Mouse (Mus musculus) heart, adult 8-10 months (tissue): ENCODE data around the gene Rab30. TPM values are rescaled to one million over a fixed set of nuclear protein-coding genes. Genes with fewer than 3 reads are reported as not detected.
"Not testable (repeated sequence)": the region's sequence is repeated elsewhere in the genome, so short reads cannot be mapped to it uniquely, and the experiment has no call there.

Source experiments
- DNase-seq: peaks from one replicate; pipeline ENCODE4 v3.0.0; 2022; ENCODE audit warnings: low spot score
- total RNA-seq, 4 experiments: library from RNA; stranded (reverse); gene quantifications; 2 replicates each; pipeline ENCODE4 v1.2.4; 2022

The Rab30 gene
- total RNA-seq, 4 experiments from 2014 or later = 9.5 to 20.6 (median 11.9) TPM

DNA sequence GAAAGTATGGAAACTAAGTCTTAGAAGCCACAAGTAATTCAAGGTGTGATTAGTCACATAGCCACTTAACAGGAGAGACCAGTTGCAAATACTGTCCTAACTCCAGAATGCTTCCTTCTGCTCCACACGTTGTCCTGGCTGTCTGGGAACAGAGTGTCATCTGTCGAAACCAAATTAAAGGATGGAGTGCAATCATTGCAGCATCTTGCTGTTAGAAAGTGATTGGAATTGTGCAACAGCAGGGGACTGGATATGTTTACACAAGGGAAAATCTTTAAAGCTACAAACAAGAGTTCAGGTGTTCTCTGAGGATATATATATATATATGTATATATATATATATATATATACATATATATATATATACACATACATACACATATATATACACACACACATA is 9.0 kb downstream of the Rab30 start:
- no peak for DNase-seq

DNA sequence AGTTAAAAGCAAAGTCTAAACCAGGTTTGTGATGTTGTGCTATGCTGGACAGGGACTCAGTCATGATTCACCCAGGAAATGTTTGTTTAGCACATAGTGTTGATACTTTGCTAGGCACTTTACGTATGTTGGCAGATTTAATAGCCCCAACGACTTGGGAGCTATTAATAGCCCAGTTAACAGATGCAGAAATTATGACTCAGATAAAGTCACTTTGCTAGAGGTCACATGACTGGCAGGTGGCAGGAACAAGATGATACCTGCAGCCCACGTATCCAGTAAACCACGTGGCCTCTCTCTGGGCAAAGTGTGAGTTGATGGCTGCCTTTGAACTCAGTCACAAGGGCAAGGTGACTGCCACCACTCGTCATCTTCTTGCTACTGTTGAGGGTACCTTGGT is 16.7 kb downstream of the Rab30 start:
- no peak for DNase-seq

- no peak for DNase-seq
These were observed 19.2 kb downstream of the Rab30 start for GRCm38 (mm10) chr7:92760651-92761050.

DNA sequence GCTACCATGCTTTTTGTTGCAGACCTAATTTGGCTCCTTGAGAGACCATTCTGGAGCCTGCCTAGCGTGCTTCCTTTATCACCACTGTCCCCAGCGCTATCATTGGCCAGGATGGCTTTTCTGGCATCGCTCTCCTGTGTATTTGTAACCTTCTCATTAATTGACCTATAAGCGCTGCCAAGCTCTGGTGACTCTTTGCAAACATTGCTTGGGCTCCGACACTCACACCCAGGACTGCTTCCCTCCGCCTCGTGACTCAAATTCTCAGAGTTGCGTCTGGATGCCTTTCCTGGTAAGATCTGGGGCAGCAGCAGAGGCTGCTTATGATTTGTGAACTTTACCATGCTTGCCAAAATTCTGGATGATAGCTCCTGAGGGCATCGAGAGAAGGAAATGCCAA is 19.8 kb downstream of the Rab30 start:
- peak; percentile 66 for DNase-seq

GRCm38 (mm10) chr7:92765426-92765825 is 24.0 kb downstream of the Rab30 start:
- DNase-seq = peak; percentile 44

- DNase-seq = no peak
These were observed 25.0 kb downstream of the Rab30 start for GRCm38 (mm10) chr7:92766096-92767090.

- DNase-seq = not testable (repeated sequence)
These were observed 26.7 kb downstream of the Rab30 start for GRCm38 (mm10) chr7:92768116-92768515.

- no peak for DNase-seq
These were observed 27.5 kb downstream of the Rab30 start for GRCm38 (mm10) chr7:92768859-92769258.

GRCm38 (mm10) chr7:92773006-92773405 is 31.6 kb downstream of the Rab30 start:
- no peak for DNase-seq

GRCm38 (mm10) chr7:92773596-92773995 is 32.2 kb downstream of the Rab30 start:
- DNase-seq = no peak

GRCm38 (mm10) chr7:92774741-92775140 is 33.3 kb downstream of the Rab30 start:
- no peak for DNase-seq

- no peak for DNase-seq
These were observed 34.3 kb downstream of the Rab30 start for GRCm38 (mm10) chr7:92775703-92776102.

GRCm38 (mm10) chr7:92776647-92777046 is 35.2 kb downstream of the Rab30 start:
- DNase-seq = no peak

GRCm38 (mm10) chr7:92777108-92777973 is 35.9 kb downstream of the Rab30 start:
- peak; percentile 52 for DNase-seq

GRCm38 (mm10) chr7:92779058-92779457 is 37.7 kb downstream of the Rab30 start:
- DNase-seq = no peak

DNA sequence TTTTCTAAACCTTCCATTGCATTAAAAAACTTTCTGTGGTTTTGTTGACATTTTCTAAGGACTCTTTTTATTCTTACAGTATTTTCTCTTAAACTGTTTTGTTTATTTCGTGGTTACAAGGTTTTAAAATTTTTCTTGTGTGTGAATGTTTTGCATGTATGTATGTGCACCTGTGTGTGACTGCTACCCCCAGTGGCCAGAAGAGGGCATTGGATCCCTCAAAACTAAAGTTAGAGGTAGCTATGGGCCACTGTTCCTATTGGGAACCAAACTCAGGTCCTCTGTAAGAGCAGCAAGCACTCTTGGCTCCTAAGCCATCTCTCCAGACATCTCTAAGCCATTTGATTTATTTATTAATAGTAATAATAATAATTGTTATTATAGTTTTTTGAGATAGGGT is 40.0 kb downstream of the Rab30 start:
- no peak for DNase-seq

- no peak for DNase-seq
These were observed 40.5 kb downstream of the Rab30 start for GRCm38 (mm10) chr7:92781948-92782347.

DNA sequence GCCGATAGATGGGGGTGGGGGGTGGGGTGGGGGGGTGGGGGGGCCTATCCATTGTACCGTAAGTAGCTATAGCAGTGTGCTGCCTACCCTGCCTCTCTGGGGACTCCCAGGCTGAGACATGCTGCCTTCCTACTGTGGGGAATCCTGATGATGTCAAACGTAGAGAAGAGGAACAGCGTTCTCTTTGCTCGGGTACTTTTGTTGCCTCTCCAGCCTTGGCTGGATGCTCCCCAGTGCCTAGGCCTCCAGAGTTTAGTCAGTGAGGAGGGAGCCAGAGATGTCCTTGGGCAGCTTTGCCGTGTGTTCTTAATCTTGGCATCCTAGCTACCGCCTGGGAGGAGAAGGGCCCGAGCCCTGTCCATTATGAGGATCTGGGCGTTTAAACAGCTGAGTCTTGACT is 41.1 kb downstream of the Rab30 start:
- DNase-seq = no peak

DNA sequence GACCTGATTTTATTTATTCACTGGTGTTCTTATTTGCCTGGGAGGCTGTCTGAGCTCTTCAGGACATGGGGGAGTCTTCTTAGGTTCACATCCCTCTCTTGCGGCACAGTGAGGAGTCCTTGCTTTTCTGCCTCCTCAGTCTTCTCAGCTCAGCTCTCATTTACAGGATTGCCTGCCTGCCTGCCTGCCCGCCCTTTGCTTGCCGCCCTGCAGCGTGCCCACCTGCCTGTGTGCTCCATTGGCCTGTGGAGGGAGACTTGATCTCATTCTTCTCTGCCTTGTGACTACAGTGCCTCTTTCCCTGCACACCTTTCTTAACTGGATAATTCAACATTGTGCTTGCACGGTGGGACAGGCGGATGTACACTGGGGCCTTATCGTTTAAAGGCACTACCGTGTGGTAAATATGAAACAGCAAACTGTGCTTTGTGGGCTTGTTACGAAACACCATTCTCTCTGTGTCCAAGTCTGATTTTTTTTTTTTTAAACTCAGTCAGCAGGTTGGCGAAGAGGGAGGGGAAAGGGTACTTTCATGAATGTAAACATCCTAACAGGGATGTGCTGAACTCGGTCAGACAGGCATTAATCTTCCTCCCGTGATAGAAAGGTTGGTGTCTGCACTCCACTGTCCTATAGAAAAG is 41.9 kb downstream of the Rab30 start:
- DNase-seq = no peak

DNA sequence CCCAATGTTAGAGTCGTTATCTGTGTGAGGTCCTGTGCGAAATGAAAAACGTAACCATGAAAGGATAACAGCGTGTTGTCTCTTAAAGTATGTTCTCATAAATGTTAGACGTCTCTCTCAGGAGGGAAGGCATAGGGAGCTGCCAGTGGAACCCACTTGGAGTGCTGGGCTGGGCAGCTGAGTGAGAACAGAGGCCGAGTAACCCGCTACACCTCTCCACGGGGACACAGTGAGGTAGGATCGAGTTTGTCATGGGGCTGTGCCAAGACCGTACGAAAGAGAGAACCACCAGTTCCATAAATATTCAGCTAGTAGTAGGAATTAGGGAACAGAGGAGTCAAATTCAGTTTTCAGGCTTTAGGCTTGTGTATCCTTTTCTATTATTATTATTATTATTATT is 42.5 kb downstream of the Rab30 start:
- DNase-seq = no peak

DNA sequence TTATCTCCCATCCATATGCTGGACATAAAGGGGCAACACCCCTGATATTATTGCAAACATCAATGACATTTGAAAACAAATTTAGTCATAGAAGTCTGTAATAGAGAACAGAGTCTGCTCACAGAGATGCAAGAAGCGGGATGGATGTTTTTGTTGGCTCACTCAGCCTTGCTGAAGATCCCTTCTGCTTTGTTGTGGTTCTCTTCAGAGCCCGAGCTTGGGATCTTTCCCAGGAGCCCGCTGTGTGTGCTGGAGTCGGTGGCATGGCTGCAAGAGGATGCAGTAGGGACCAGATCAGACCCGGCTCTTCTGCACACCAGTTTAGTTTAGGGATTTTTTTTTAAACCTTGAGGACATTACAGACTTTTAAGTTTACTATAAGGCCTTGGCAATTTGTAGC is 54.3 kb downstream of the Rab30 start:
- DNase-seq = no peak

- DNase-seq = no peak
These were observed 55.4 kb downstream of the Rab30 start for GRCm38 (mm10) chr7:92796813-92797212.
